Mouse (Mus musculus) midbrain, embryonic 12.5 days (tissue): ENCODE results near the gene Nemf. TPM values are rescaled to one million over a fixed set of nuclear protein-coding genes. Genes with fewer than 3 reads are reported as not detected.
"Not testable (repeated sequence)": the region's sequence is repeated elsewhere in the genome, so short reads cannot be mapped to it uniquely, and the experiment has no call there.

Experiments used
- ATAC-seq: fragments of 200-750 bp; cut with Nextera tagmentation; 2 replicates; pipeline ENCODE4 v1.8.0; 2017; ENCODE audit warnings: low read depth, moderate TSS enrichment, moderate library complexity; ENCODE audit not compliant: low FRiP score
- H3K27ac ChIP-seq: fragments of 300-500 bp; sonication (generic); replicated peaks from 2 replicates; pipeline ENCODE4 v1.5.1; 2016; ENCODE audit warnings: mild to moderate bottlenecking
- H3K27me3 ChIP-seq: fragments of 300-500 bp; sonication (generic); 2 replicates; pipeline ENCODE4 v1.6.1; 2016; ENCODE audit warnings: mild to moderate bottlenecking
- H3K36me3 ChIP-seq: fragments of 300-500 bp; sonication (generic); 2 replicates; pipeline ENCODE4 v1.6.1; 2016
- H3K4me1 ChIP-seq: fragments of 300-500 bp; sonication (generic); 2 replicates; pipeline ENCODE4 v1.6.1; 2016
- H3K4me2 ChIP-seq: fragments of 300-500 bp; sonication (generic); replicated peaks from 2 replicates; pipeline ENCODE4 v1.6.1; 2016; ENCODE audit warnings: mild to moderate bottlenecking, moderate library complexity
- H3K4me3 ChIP-seq: fragments of 300-500 bp; sonication (generic); 2 replicates; pipeline ENCODE4 v1.5.1; 2016; ENCODE audit warnings: mild to moderate bottlenecking
- H3K9ac ChIP-seq: fragments of 300-500 bp; sonication (generic); replicated peaks from 2 replicates; pipeline ENCODE4 v1.6.1; 2016; ENCODE audit warnings: mild to moderate bottlenecking, moderate library complexity
- H3K9me3 ChIP-seq: fragments of 300-500 bp; sonication (generic); 2 replicates; pipeline ENCODE4 v1.6.1; 2016; ENCODE audit warnings: mild to moderate bottlenecking
- WGBS: fragments of 180-500 bp; shearing (Covaris S2); methylation state at CpG from one replicate; pipeline ENCODE4 v1.1.7; 2016; 5-methylcytosine and 5-hydroxymethylcytosine counted together
- polyA plus RNA-seq: library from polyadenylated mRNA; unstranded; fragments of >200 nt; fragmentation: Nextera tagmentation; extraction: Ambion mirVana; gene quantifications from 2 replicates; pipeline ENCODE4 v1.2.1, GENCODE M21; 2016

The Nemf gene
- polyA plus RNA-seq, 1 experiment from 2014 or later, result 95.2 TPM

DNA sequence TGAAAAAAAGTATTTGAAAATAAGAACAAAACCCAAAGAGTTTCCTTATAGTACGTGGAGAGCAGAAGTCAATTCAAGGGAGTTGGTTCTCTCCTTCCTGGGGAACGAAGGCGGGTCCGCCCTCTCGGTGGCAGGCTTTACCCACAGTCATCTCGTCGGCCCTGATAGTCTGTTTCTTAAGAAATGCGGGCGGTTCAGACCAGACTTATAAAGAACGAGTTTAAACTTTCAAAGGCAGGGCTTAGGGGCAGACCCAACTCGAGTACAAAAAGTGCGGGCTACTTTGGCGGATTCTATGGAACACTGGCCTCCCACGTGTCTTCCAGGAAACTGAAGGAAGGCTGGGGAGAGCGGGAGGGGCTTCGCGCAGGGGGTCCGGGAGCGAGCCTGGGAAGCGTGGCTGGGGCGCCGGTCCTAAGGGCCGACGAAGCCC, 14.5 kb upstream of the Nemf start:
- H3K4me1 ChIP-seq, result peaks cover 28% of the 10 kb centered on the region
- under 1% methylated on average over 22 of the region's 24 CpGs for WGBS

GRCm38 (mm10) chr12:69370936-69371335, 14.0 kb upstream of the Nemf start:
- no peak for ATAC-seq
- H3K4me1 ChIP-seq, result peaks cover 25% of the 10 kb centered on the region
- H3K9me3 ChIP-seq, result no peaks in the 10 kb centered on the region
- peak overlapping the region; percentile 93 for H3K4me2 ChIP-seq
- H3K27me3 ChIP-seq, result no peaks in the 10 kb centered on the region
- peak overlapping the region; percentile 99 for H3K4me3 ChIP-seq
- H3K9ac ChIP-seq, result peak overlapping the region; percentile 98
- no peaks in the 10 kb centered on the region for H3K36me3 ChIP-seq
- WGBS, result 15% methylated on average over 7 of the region's 7 CpGs
- H3K27ac ChIP-seq, result peak overlapping the region; percentile 92

More for the DNA sequence above, 14.5 kb upstream of the Nemf start:
- Histone ChIP-seq H3K4me2 (peak overlapping the region; percentile 93), H3K9ac (peak overlapping the region; percentile 98), H3K36me3 (no peaks in the 10 kb centered on the region), H3K4me3 (peak overlapping the region; percentile 99), H3K9me3 (no peaks in the 10 kb centered on the region), H3K27me3 (no peaks in the 10 kb centered on the region), H3K27ac (peak overlapping the region; percentile 92)
- peak; percentile 89; the same call in 1 of the 2 replicates for ATAC-seq

- no peak overlapping the region for H3K4me3 ChIP-seq
- H3K36me3 ChIP-seq, result no peaks in the 10 kb centered on the region
- no peak overlapping the region for H3K9ac ChIP-seq
- peaks cover 17% of the 10 kb centered on the region for H3K4me1 ChIP-seq
- whole genome bisulfite sequencing, result 77% methylated on average over 2 of the region's 2 CpGs
- no peaks in the 10 kb centered on the region for H3K27me3 ChIP-seq
- H3K4me2 ChIP-seq, result no peak overlapping the region
- no peak for ATAC-seq
- H3K27ac ChIP-seq, result no peak overlapping the region
- H3K9me3 ChIP-seq, result no peaks in the 10 kb centered on the region
Measured at GRCm38 (mm10) chr12:69367557-69367956, 10.6 kb upstream of the Nemf start.

GRCm38 (mm10) chr12:69366424-69366823, 9.5 kb upstream of the Nemf start:
- H3K4me2 ChIP-seq, result no peak overlapping the region
- H3K9me3 ChIP-seq, result no peaks in the 10 kb centered on the region
- no peak overlapping the region for H3K27ac ChIP-seq
- H3K4me3 ChIP-seq, result no peak overlapping the region
- H3K36me3 ChIP-seq, result no peaks in the 10 kb centered on the region
- ATAC-seq, result no peak
- no peaks in the 10 kb centered on the region for H3K27me3 ChIP-seq
- no peak overlapping the region for H3K9ac ChIP-seq
- H3K4me1 ChIP-seq, result peaks cover 26% of the 10 kb centered on the region

DNA sequence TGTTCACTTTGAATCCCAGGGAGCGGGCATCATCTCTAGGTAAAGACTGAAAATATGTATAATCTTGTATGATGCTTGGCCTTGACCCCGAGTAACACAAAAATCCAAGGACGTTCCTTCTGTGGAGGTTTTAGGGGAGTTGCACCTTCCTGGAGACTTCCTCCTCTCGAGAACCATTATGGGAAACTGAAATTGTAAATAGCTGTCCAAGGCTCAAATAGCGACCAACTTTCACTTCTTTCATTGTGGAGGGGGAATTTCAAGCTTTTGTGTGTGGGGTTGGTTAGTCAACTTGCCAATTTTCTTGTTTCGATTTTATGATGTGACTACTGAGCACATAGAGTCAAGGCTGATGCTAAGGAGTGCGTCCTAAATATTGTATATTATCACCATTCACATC, 8.8 kb upstream of the Nemf start:
- H3K4me1 ChIP-seq, result peaks cover 19% of the 10 kb centered on the region
- no peak for ATAC-seq
- H3K4me3 ChIP-seq, result no peak overlapping the region
- H3K36me3 ChIP-seq, result no peaks in the 10 kb centered on the region
- no peaks in the 10 kb centered on the region for H3K27me3 ChIP-seq
- WGBS, result 79% methylated on average over 7 of the region's 7 CpGs
- no peaks in the 10 kb centered on the region for H3K9me3 ChIP-seq
- no peak overlapping the region for H3K9ac ChIP-seq
- H3K4me2 ChIP-seq, result no peak overlapping the region
- H3K27ac ChIP-seq, result no peak overlapping the region

DNA sequence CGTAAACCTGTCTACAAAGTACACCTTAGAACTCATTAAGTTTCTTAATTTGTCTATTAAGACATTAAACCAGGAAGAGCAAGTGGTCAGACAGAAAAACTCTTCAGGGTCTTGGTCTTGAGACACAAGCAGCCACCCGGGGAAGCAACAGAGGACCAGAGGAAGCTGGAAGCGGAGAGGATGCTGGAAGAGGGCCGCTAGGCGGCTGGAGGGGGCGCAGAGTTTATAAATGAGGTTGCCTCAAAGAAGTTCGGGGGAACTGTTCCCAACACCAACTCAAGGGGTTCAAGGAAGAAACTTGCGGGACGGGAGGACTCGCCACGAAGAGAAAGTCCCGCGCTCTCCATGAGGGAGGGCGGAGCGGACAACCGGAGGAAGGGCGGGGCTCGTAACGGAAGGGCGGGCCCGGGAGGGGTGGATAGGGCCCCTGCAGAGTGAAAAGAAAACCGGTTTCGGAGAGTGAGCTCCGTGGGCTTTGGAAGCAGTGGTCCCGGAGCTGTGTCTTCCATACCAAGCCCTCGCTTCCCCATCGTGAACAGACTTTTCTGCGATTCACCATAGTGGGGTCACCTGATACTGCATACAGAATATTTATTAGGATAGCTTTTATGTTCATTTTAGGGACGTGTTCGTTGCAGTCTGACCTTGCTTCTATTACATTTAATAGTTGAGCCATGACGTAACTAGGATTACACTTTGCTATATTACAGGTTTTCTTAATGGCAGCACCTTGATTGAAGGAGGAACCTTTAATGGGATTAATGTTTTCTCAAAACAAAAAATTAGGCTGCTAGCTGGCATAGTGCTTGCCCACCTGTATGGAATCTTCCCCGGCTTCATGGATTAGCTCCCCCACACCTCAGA, 7.2 kb upstream of the Nemf start:
- ATAC-seq, result peak; percentile 13; the same call in 1 of the 2 replicates
- Histone ChIP-seq H3K27ac (peak overlapping the region; percentile 54; the same call in 1 of the 2 replicates), H3K36me3 (no peaks in the 10 kb centered on the region), H3K9me3 (no peaks in the 10 kb centered on the region), H3K4me2 (peak overlapping the region; percentile 70), H3K4me1 (peaks cover 19% of the 10 kb centered on the region), H3K9ac (peak overlapping the region; percentile 66), H3K4me3 (peak overlapping the region; percentile 54), H3K27me3 (no peaks in the 10 kb centered on the region)
- 5% methylated on average over 32 of the region's 32 CpGs for WGBS

DNA sequence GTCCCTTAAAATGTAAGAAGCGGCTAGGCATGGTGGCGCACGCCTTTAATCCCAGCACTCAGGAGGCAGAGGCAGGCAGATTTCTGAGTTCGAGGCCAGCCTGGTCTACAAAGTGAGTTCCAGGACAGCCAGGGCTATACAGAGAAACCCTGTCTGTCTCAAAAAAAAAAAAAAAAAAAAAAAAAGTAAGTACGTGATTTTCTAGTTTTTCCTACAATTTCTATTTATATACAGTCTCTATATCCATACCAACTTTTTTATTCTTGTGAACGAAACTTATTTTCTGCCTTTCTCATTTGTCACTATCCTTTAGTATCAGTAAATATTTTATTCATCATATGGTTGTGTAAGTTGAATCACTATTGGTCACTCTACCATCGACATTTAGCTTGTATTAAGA, 6.1 kb upstream of the Nemf start:
- not testable (repeated sequence) for H3K9ac ChIP-seq, H3K4me2 ChIP-seq, H3K9me3 ChIP-seq, H3K36me3 ChIP-seq, ATAC-seq, H3K27me3 ChIP-seq, H3K4me3 ChIP-seq, H3K27ac ChIP-seq
- peaks cover 19% of the 10 kb centered on the region for H3K4me1 ChIP-seq
- WGBS, result 95% methylated on average over 7 of the region's 7 CpGs

- Histone ChIP-seq H3K9me3 (no peaks in the 10 kb centered on the region), H3K27ac (no peak overlapping the region), H3K9ac (no peak overlapping the region), H3K27me3 (no peaks in the 10 kb centered on the region), H3K4me3 (no peak overlapping the region), H3K36me3 (no peaks in the 10 kb centered on the region), H3K4me1 (peaks cover 19% of the 10 kb centered on the region), H3K4me2 (peak overlapping the region; percentile 63)
- ATAC-seq, result no peak
- WGBS, result 45% methylated on average over 4 of the region's 4 CpGs
Measured at GRCm38 (mm10) chr12:69362388-69362787, 5.4 kb upstream of the Nemf start.

DNA sequence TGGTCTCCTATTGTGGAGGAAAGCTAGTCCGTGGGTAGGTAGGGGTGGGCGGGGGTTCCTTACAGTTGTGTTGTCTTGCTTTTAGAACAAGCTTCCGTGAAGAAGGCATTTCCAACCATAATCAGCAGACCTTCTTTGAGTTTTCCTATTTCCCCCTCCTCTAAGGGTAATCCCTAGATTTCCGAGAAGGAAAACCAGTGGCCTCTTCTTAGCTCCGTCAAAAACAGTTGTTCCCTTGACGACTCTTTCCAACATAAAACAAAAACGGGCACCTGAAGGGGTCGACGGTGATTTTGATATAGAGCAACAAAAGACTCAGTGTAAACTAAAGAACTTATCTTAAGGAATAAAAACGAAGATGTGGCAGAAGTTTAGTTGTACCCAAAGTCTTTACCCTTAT, 5.0 kb upstream of the Nemf start:
- Histone ChIP-seq H3K9ac (peak overlapping the region; percentile 59), H3K4me1 (peaks cover 21% of the 10 kb centered on the region), H3K27me3 (no peaks in the 10 kb centered on the region), H3K9me3 (no peaks in the 10 kb centered on the region), H3K4me2 (peak overlapping the region; percentile 63), H3K27ac (peak overlapping the region; percentile 76), H3K4me3 (peak overlapping the region; percentile 61), H3K36me3 (no peaks in the 10 kb centered on the region)
- no peak for ATAC-seq
- 7% methylated on average over 10 of the region's 10 CpGs for WGBS

- under 1% methylated on average over 40 of the region's 50 CpGs for WGBS
- Histone ChIP-seq H3K4me2 (peak overlapping the region; percentile 63), H3K4me3 (peak overlapping the region; percentile 61), H3K4me1 (peaks cover 21% of the 10 kb centered on the region), H3K9ac (peak overlapping the region; percentile 59), H3K27ac (peak overlapping the region; percentile 76)
- H3K27me3 ChIP-seq, H3K36me3 ChIP-seq, H3K9me3 ChIP-seq: not testable (repeated sequence)
- peak; percentile 96 for ATAC-seq
Measured at GRCm38 (mm10) chr12:69360997-69361899, 4.3 kb upstream of the Nemf start.

DNA sequence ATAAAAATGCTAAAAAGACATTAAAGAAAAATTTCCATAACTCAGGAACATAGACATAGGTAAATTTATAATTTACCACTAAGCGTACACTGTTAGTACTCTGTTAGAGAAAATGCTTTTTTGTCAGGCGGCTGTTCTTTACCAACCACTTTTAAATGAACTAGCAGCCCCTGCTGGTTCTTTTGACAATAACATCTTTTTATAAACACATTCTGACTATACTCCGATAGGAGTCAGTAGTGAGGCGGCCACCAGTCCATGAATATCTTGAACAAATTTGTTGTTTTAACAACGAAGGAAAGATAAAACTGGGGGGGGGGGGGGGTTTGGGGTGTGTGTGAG, 3.7 kb upstream of the Nemf start:
- H3K9me3 ChIP-seq, result no peaks in the 10 kb centered on the region
- peaks cover 25% of the 10 kb centered on the region for H3K4me1 ChIP-seq
- no peak overlapping the region for H3K4me3 ChIP-seq
- no peak overlapping the region for H3K27ac ChIP-seq
- no peaks in the 10 kb centered on the region for H3K36me3 ChIP-seq
- H3K9ac ChIP-seq, result no peak overlapping the region
- H3K27me3 ChIP-seq, result no peaks in the 10 kb centered on the region
- no peak overlapping the region for H3K4me2 ChIP-seq
- no peak for ATAC-seq
- 18% methylated on average over 5 of the region's 5 CpGs for WGBS

- H3K9ac ChIP-seq, result peak overlapping the region; percentile 94
- peaks cover 17% of the 10 kb centered on the region for H3K4me1 ChIP-seq
- H3K4me3 ChIP-seq, result peak overlapping the region; percentile 92
- WGBS, result 6% methylated on average over 13 of the region's 13 CpGs
- H3K4me2 ChIP-seq, result peak overlapping the region; percentile 67
- H3K9me3 ChIP-seq, result no peaks in the 10 kb centered on the region
- H3K27ac ChIP-seq, result peak overlapping the region; percentile 87; the same call in 1 of the 2 replicates
- H3K27me3 ChIP-seq, result no peaks in the 10 kb centered on the region
- peaks cover 19% of the 10 kb centered on the region for H3K36me3 ChIP-seq
- ATAC-seq, result no peak
Measured at GRCm38 (mm10) chr12:69357300-69357646, 308 bp upstream of the Nemf start.
